Mouse (Mus musculus): ENCODE results near the gene Zfp467. TPM values are rescaled to one million over a fixed set of nuclear protein-coding genes. Genes with fewer than 3 reads are reported as not detected.

The Zfp467 gene
- polyA plus RNA-seq, 1 experiment from 2014 or later: 30.8 TPM

DNA sequence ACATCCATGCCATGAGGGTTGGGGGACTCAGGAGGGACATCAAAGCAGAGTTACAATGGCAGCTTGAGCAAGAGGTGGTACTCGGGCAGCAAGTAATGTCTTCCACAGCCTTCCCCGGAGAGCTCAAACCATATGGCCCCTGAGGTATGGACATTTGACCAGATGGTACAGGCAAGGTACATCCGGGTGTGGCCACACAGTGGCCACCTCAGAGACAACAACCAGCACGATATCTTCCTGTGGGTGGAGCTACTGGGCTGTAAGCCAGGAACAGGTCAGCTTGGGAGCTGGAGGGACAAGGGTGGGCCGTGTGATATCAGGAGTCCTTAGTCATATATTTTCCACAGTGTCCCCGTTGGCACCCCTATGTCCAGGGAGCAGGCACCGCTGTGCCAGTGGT, 21.9 kb upstream of the Zfp467 start:
- Histone ChIP-seq H3K27me3 (ENCODE audit: control insufficient read depth, insufficient read depth, low read length) (no peaks in the 10 kb centered on the region), H3K9ac (replicated peaks; ENCODE audit: low read depth, low read length) (no peak overlapping the region), H3K4me2 (replicated peaks; ENCODE audit: low read depth, low read length) (no peak overlapping the region), H3K4me1 (ENCODE audit: control insufficient read depth, insufficient read depth, low read length) (no peaks in the 10 kb centered on the region), H3K36me3 (ENCODE audit: control insufficient read depth, insufficient read depth, low read length) (no peaks in the 10 kb centered on the region), H3K27ac (ENCODE audit: low read length) (no peak overlapping the region), H3K4me3 (ENCODE audit: low read depth, low read length) (no peak overlapping the region), H3K9me3 (ENCODE audit: control insufficient read depth, low read depth, low read length) (no peaks in the 10 kb centered on the region)
- 77% methylated on average over 7 of the region's 7 CpGs for WGBS
- no peak for ATAC-seq (ENCODE audit: insufficient number of reproducible peaks, insufficient read depth, low FRiP score, low read depth)

- Histone ChIP-seq H3K36me3 (ENCODE audit: control insufficient read depth, insufficient read depth, low read length) (no peaks in the 10 kb centered on the region), H3K27ac (ENCODE audit: low read length) (no peak overlapping the region), H3K4me2 (replicated peaks; ENCODE audit: low read depth, low read length) (no peak overlapping the region), H3K9ac (replicated peaks; ENCODE audit: low read depth, low read length) (no peak overlapping the region), H3K27me3 (ENCODE audit: control insufficient read depth, insufficient read depth, low read length) (no peaks in the 10 kb centered on the region), H3K9me3 (ENCODE audit: control insufficient read depth, low read depth, low read length) (no peaks in the 10 kb centered on the region), H3K4me3 (ENCODE audit: low read depth, low read length) (no peak overlapping the region), H3K4me1 (ENCODE audit: control insufficient read depth, insufficient read depth, low read length) (no peaks in the 10 kb centered on the region)
- ATAC-seq (ENCODE audit: insufficient number of reproducible peaks, insufficient read depth, low FRiP score, low read depth): no peak
- 22% methylated on average over 6 of the region's 6 CpGs for WGBS
Observed at GRCm38 (mm10) chr6:48466715-48467114, 21.1 kb upstream of the Zfp467 start.

- Histone ChIP-seq H3K9ac (replicated peaks; ENCODE audit: low read depth, low read length) (no peak overlapping the region), H3K9me3 (ENCODE audit: control insufficient read depth, low read depth, low read length) (no peaks in the 10 kb centered on the region), H3K4me2 (replicated peaks; ENCODE audit: low read depth, low read length) (no peak overlapping the region), H3K27me3 (ENCODE audit: control insufficient read depth, insufficient read depth, low read length) (no peaks in the 10 kb centered on the region), H3K4me1 (ENCODE audit: control insufficient read depth, insufficient read depth, low read length) (no peaks in the 10 kb centered on the region), H3K27ac (ENCODE audit: low read length) (no peak overlapping the region), H3K36me3 (ENCODE audit: control insufficient read depth, insufficient read depth, low read length) (no peaks in the 10 kb centered on the region), H3K4me3 (ENCODE audit: low read depth, low read length) (no peak overlapping the region)
- WGBS: 82% methylated on average over 13 of the region's 13 CpGs
- no peak for ATAC-seq (ENCODE audit: insufficient number of reproducible peaks, insufficient read depth, low FRiP score, low read depth)
Observed at GRCm38 (mm10) chr6:48464966-48465679, 19.5 kb upstream of the Zfp467 start.

DNA sequence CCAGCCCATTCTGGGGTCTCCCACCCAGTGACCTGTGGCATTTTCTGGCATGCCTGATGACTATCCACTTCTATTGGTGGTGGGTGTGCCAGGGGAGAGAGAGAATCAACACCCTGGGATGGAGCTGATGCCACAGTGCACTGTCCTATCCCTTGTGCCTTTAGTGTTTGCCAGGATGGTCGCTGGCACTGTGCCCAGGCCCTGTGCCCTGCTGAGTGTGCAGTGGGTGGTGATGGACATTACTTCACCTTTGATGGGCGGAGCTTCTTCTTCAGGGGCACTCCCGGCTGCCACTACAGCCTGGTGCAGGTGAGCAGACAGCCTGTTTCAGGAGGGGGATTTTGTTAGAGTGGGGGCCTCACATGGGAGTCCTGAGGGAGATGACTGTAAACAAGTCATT, 7.1 kb upstream of the Zfp467 start:
- Histone ChIP-seq H3K4me1 (ENCODE audit: control insufficient read depth, insufficient read depth, low read length) (no peaks in the 10 kb centered on the region), H3K27me3 (ENCODE audit: control insufficient read depth, insufficient read depth, low read length) (no peaks in the 10 kb centered on the region), H3K4me2 (replicated peaks; ENCODE audit: low read depth, low read length) (no peak overlapping the region), H3K4me3 (ENCODE audit: low read depth, low read length) (no peak overlapping the region), H3K9ac (replicated peaks; ENCODE audit: low read depth, low read length) (no peak overlapping the region), H3K9me3 (ENCODE audit: control insufficient read depth, low read depth, low read length) (no peaks in the 10 kb centered on the region), H3K27ac (ENCODE audit: low read length) (no peak overlapping the region), H3K36me3 (ENCODE audit: control insufficient read depth, insufficient read depth, low read length) (no peaks in the 10 kb centered on the region)
- ATAC-seq (ENCODE audit: insufficient number of reproducible peaks, insufficient read depth, low FRiP score, low read depth): no peak
- 73% methylated on average over 3 of the region's 3 CpGs for WGBS

GRCm38 (mm10) chr6:48452151-48452550, 6.5 kb upstream of the Zfp467 start:
- WGBS: 50% methylated on average over 1 of the region's 1 CpGs
- no peaks in the 10 kb centered on the region for H3K4me1 ChIP-seq (ENCODE audit: control insufficient read depth, insufficient read depth, low read length)
- H3K36me3 ChIP-seq (ENCODE audit: control insufficient read depth, insufficient read depth, low read length): no peaks in the 10 kb centered on the region
- ATAC-seq (ENCODE audit: insufficient number of reproducible peaks, insufficient read depth, low FRiP score, low read depth): no peak
- H3K9me3 ChIP-seq (ENCODE audit: control insufficient read depth, low read depth, low read length): no peaks in the 10 kb centered on the region
- no peak overlapping the region for H3K4me3 ChIP-seq (ENCODE audit: low read depth, low read length)
- no peaks in the 10 kb centered on the region for H3K27me3 ChIP-seq (ENCODE audit: control insufficient read depth, insufficient read depth, low read length)
- no peak overlapping the region for H3K27ac ChIP-seq (ENCODE audit: low read length)
- H3K4me2 ChIP-seq (replicated peaks; ENCODE audit: low read depth, low read length): no peak overlapping the region
- H3K9ac ChIP-seq (replicated peaks; ENCODE audit: low read depth, low read length): no peak overlapping the region

- Histone ChIP-seq H3K4me2 (replicated peaks; ENCODE audit: low read depth, low read length) (no peak overlapping the region), H3K4me1 (ENCODE audit: control insufficient read depth, insufficient read depth, low read length) (peaks cover 10% of the 10 kb centered on the region; the same call in 1 of the 2 replicates), H3K27me3 (ENCODE audit: control insufficient read depth, insufficient read depth, low read length) (no peaks in the 10 kb centered on the region), H3K9ac (replicated peaks; ENCODE audit: low read depth, low read length) (no peak overlapping the region), H3K36me3 (ENCODE audit: control insufficient read depth, insufficient read depth, low read length) (no peaks in the 10 kb centered on the region), H3K9me3 (ENCODE audit: control insufficient read depth, low read depth, low read length) (no peaks in the 10 kb centered on the region), H3K27ac (ENCODE audit: low read length) (no peak overlapping the region), H3K4me3 (ENCODE audit: low read depth, low read length) (no peak overlapping the region)
- WGBS: 79% methylated on average over 7 of the region's 7 CpGs
- no peak for ATAC-seq (ENCODE audit: insufficient number of reproducible peaks, insufficient read depth, low FRiP score, low read depth)
Observed at GRCm38 (mm10) chr6:48448527-48448926, 2.9 kb upstream of the Zfp467 start.

GRCm38 (mm10) chr6:48447929-48448328, 2.3 kb upstream of the Zfp467 start, which contains the start of gene Sspo:
Gene Sspo, plus strand, starts transcription at chr6:48448229.
- ATAC-seq (ENCODE audit: insufficient number of reproducible peaks, insufficient read depth, low FRiP score, low read depth): no peak
- Histone ChIP-seq H3K27ac (ENCODE audit: low read length) (peak within 1 kb of the TSS; percentile 39; the same call in 1 of the 2 replicates), H3K27me3 (ENCODE audit: control insufficient read depth, insufficient read depth, low read length) (no peaks in the 10 kb centered on the region), H3K9ac (replicated peaks; ENCODE audit: low read depth, low read length) (no peak within 1 kb of the TSS), H3K36me3 (ENCODE audit: control insufficient read depth, insufficient read depth, low read length) (no peaks in the 10 kb centered on the region), H3K4me3 (ENCODE audit: low read depth, low read length) (no peak within 1 kb of the TSS), H3K4me2 (replicated peaks; ENCODE audit: low read depth, low read length) (no peak within 1 kb of the TSS), H3K4me1 (ENCODE audit: control insufficient read depth, insufficient read depth, low read length) (peaks cover 16% of the 10 kb centered on the region; the same call in 1 of the 2 replicates), H3K9me3 (ENCODE audit: control insufficient read depth, low read depth, low read length) (no peaks in the 10 kb centered on the region)
- WGBS: 88% methylated on average over 1 of the region's 1 CpGs

- 80% methylated on average over 3 of the region's 3 CpGs for WGBS
- Histone ChIP-seq H3K27ac (ENCODE audit: low read length) (peak overlapping the region; percentile 39; the same call in 1 of the 2 replicates), H3K4me3 (ENCODE audit: low read depth, low read length) (no peak overlapping the region), H3K9me3 (ENCODE audit: control insufficient read depth, low read depth, low read length) (no peaks in the 10 kb centered on the region), H3K4me2 (replicated peaks; ENCODE audit: low read depth, low read length) (no peak overlapping the region), H3K4me1 (ENCODE audit: control insufficient read depth, insufficient read depth, low read length) (peaks cover 16% of the 10 kb centered on the region; the same call in 1 of the 2 replicates), H3K9ac (replicated peaks; ENCODE audit: low read depth, low read length) (no peak overlapping the region), H3K27me3 (ENCODE audit: control insufficient read depth, insufficient read depth, low read length) (no peaks in the 10 kb centered on the region), H3K36me3 (ENCODE audit: control insufficient read depth, insufficient read depth, low read length) (peaks cover 5% of the 10 kb centered on the region)
- ATAC-seq (ENCODE audit: insufficient number of reproducible peaks, insufficient read depth, low FRiP score, low read depth): no peak
Observed at GRCm38 (mm10) chr6:48446896-48447295, 1.3 kb upstream of the Zfp467 start.

DNA sequence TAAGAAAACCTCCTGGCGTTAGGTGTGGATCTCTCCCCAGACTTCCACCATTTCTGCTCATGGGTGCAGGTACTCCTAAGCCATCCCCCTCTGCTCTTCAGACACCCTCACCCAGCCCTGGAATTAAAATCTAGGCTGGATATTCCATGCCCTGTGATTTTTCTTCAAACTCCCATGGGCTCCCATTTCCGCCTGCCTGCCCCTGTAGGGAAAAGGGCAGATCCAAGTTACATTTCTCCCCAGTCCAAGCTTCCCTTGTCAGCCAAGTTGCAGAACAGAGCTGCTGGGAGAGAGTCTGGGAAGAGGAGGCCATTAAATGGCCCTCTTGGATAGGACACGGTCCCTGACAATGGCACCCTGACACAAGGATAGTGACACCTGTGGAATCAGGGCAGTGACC, 631 bp upstream of the Zfp467 start:
- H3K4me2 ChIP-seq (replicated peaks; ENCODE audit: low read depth, low read length): peak overlapping the region; percentile 45
- no peaks in the 10 kb centered on the region for H3K9me3 ChIP-seq (ENCODE audit: control insufficient read depth, low read depth, low read length)
- H3K27ac ChIP-seq (ENCODE audit: low read length): peak overlapping the region; percentile 98
- peak overlapping the region; percentile 91 for H3K4me3 ChIP-seq (ENCODE audit: low read depth, low read length)
- H3K27me3 ChIP-seq (ENCODE audit: control insufficient read depth, insufficient read depth, low read length): no peaks in the 10 kb centered on the region
- peaks cover 19% of the 10 kb centered on the region for H3K4me1 ChIP-seq (ENCODE audit: control insufficient read depth, insufficient read depth, low read length)
- H3K9ac ChIP-seq (replicated peaks; ENCODE audit: low read depth, low read length): peak overlapping the region; percentile 95; the same call in 1 of the 2 replicates
- peaks cover 12% of the 10 kb centered on the region for H3K36me3 ChIP-seq (ENCODE audit: control insufficient read depth, insufficient read depth, low read length)
- 35% methylated on average over 3 of the region's 3 CpGs for WGBS
- no peak for ATAC-seq (ENCODE audit: insufficient number of reproducible peaks, insufficient read depth, low FRiP score, low read depth)
